Mouse (Mus musculus) heart, embryonic 13.5 days (tissue): ENCODE measurements at regions not wholly inside any gene's neighbourhood (a gene's known extent, or its start where the extent isn't known, plus 50 kb on each side); places are given as distances from the start of the nearest gene placed in this dataset.

Experiments used
- ATAC-seq: fragments of 200-750 bp; cut with Nextera tagmentation; 2 replicates; pipeline ENCODE4 v1.8.0; 2017; ENCODE audit warnings: moderate TSS enrichment; ENCODE audit not compliant: insufficient number of reproducible peaks, low FRiP score, low TSS enrichment; ENCODE audit errors: extremely low read depth
- H3K27ac ChIP-seq: fragments of 300-500 bp; sonication (generic); replicated peaks from 2 replicates; pipeline ENCODE4 v1.5.1; 2015; ENCODE audit warnings: moderate library complexity, mild to moderate bottlenecking, inconsistent platforms
- H3K27me3 ChIP-seq: fragments of 300-500 bp; sonication (generic); replicated peaks from 2 replicates; pipeline ENCODE4 v1.6.1; 2015; ENCODE audit warnings: mild to moderate bottlenecking, inconsistent platforms
- H3K36me3 ChIP-seq: fragments of 300-500 bp; sonication (generic); 2 replicates; pipeline ENCODE4 v1.6.1; 2015; ENCODE audit warnings: mild to moderate bottlenecking, inconsistent platforms
- H3K4me1 ChIP-seq: fragments of 300-500 bp; sonication (generic); 2 replicates; pipeline ENCODE4 v1.6.1; 2015; ENCODE audit warnings: inconsistent platforms
- H3K4me2 ChIP-seq: fragments of 300-500 bp; sonication (generic); 2 replicates; pipeline ENCODE4 v1.6.1; 2015; ENCODE audit warnings: inconsistent platforms, mild to moderate bottlenecking, moderate library complexity
- H3K4me3 ChIP-seq: fragments of 300-500 bp; sonication (generic); 2 replicates; pipeline ENCODE4 v1.5.1; 2015; ENCODE audit warnings: moderate library complexity, mild to moderate bottlenecking, inconsistent platforms
- H3K9ac ChIP-seq: fragments of 300-500 bp; sonication (generic); 2 replicates; pipeline ENCODE4 v1.6.1; 2015; ENCODE audit warnings: inconsistent platforms, mild to moderate bottlenecking, moderate library complexity
- H3K9me3 ChIP-seq: fragments of 300-500 bp; sonication (generic); 2 replicates; pipeline ENCODE4 v1.6.1; 2016; ENCODE audit warnings: inconsistent platforms
- WGBS: fragments of 180-500 bp; shearing (Covaris S2); methylation state at CpG from one replicate; pipeline ENCODE4 v1.1.7; 2015; ENCODE audit warnings: mixed read lengths; 5-methylcytosine and 5-hydroxymethylcytosine counted together

- H3K27ac ChIP-seq = no peak overlapping the region
- H3K27me3 ChIP-seq = no peaks in the 10 kb centered on the region
- H3K4me1 ChIP-seq = no peaks in the 10 kb centered on the region
- no peak for ATAC-seq
- no peak overlapping the region for H3K4me3 ChIP-seq
- no peaks in the 10 kb centered on the region for H3K36me3 ChIP-seq
- WGBS = 93% methylated on average over 1 of the region's 1 CpGs
- no peak overlapping the region for H3K9ac ChIP-seq
- H3K4me2 ChIP-seq = no peak overlapping the region
- H3K9me3 ChIP-seq = no peaks in the 10 kb centered on the region
Observed at GRCm38 (mm10) chr15:62432742-62433245, 1412.2 kb downstream of the Gsdmc2 start.

- no peak for ATAC-seq
- 82% methylated on average over 1 of the region's 1 CpGs for WGBS
- Histone ChIP-seq H3K4me1 (no peaks in the 10 kb centered on the region), H3K27ac (no peak overlapping the region), H3K27me3 (no peaks in the 10 kb centered on the region), H3K4me2 (no peak overlapping the region), H3K4me3 (no peak overlapping the region), H3K9ac (no peak overlapping the region), H3K36me3 (no peaks in the 10 kb centered on the region), H3K9me3 (no peaks in the 10 kb centered on the region)
Observed at GRCm38 (mm10) chr15:62431150-62431678, 1413.8 kb downstream of the Gsdmc2 start.

GRCm38 (mm10) chr15:62422995-62423394, 1422.0 kb downstream of the Gsdmc2 start:
- Histone ChIP-seq H3K9me3 (no peaks in the 10 kb centered on the region), H3K9ac (no peak overlapping the region), H3K27me3 (no peaks in the 10 kb centered on the region), H3K27ac (no peak overlapping the region), H3K36me3 (no peaks in the 10 kb centered on the region), H3K4me3 (no peak overlapping the region), H3K4me1 (no peaks in the 10 kb centered on the region), H3K4me2 (no peak overlapping the region)
- WGBS = 73% methylated on average over 5 of the region's 5 CpGs
- ATAC-seq = no peak

GRCm38 (mm10) chr15:62421073-62421851, 1423.7 kb downstream of the Gsdmc2 start:
- Histone ChIP-seq H3K9me3 (no peaks in the 10 kb centered on the region), H3K4me2 (no peak overlapping the region), H3K27ac (no peak overlapping the region), H3K9ac (no peak overlapping the region), H3K4me3 (no peak overlapping the region), H3K4me1 (no peaks in the 10 kb centered on the region), H3K27me3 (no peaks in the 10 kb centered on the region), H3K36me3 (no peaks in the 10 kb centered on the region)
- WGBS = 83% methylated on average over 7 of the region's 7 CpGs
- no peak for ATAC-seq

- ATAC-seq = no peak
Observed at GRCm38 (mm10) chr15:62416691-62417090, 1428.3 kb downstream of the Gsdmc2 start.

GRCm38 (mm10) chr15:62413694-62414093, 1431.3 kb downstream of the Gsdmc2 start:
- ATAC-seq = no peak
- H3K9ac ChIP-seq = no peak overlapping the region
- H3K36me3 ChIP-seq = no peaks in the 10 kb centered on the region
- no peak overlapping the region for H3K4me2 ChIP-seq
- WGBS = 89% methylated on average over 2 of the region's 2 CpGs
- H3K27ac ChIP-seq = no peak overlapping the region
- H3K27me3 ChIP-seq = no peaks in the 10 kb centered on the region
- H3K9me3 ChIP-seq = 0 out of 2 replicates have a peak, but pooled peaks cover 3% of the 10 kb centered on the region
- H3K4me1 ChIP-seq = no peaks in the 10 kb centered on the region
- H3K4me3 ChIP-seq = no peak overlapping the region

More at GRCm38 (mm10) chr15:62416691-62417090, 1428.3 kb downstream of the Gsdmc2 start:
- Histone ChIP-seq H3K27ac (no peak overlapping the region), H3K4me2 (no peak overlapping the region), H3K4me1 (no peaks in the 10 kb centered on the region), H3K4me3 (no peak overlapping the region), H3K36me3 (no peaks in the 10 kb centered on the region), H3K9ac (no peak overlapping the region), H3K27me3 (no peaks in the 10 kb centered on the region), H3K9me3 (no peaks in the 10 kb centered on the region)

GRCm38 (mm10) chr15:62402142-62402541, 1442.8 kb downstream of the Gsdmc2 start:
- no peak for ATAC-seq
- no peaks in the 10 kb centered on the region for H3K9me3 ChIP-seq

GRCm38 (mm10) chr15:62400984-62401609, 1443.9 kb downstream of the Gsdmc2 start:
- H3K27ac ChIP-seq = no peak overlapping the region
- no peaks in the 10 kb centered on the region for H3K4me1 ChIP-seq
- H3K9me3 ChIP-seq = no peaks in the 10 kb centered on the region
- H3K4me2 ChIP-seq = no peak overlapping the region
- no peaks in the 10 kb centered on the region for H3K27me3 ChIP-seq
- 60% methylated on average over 4 of the region's 4 CpGs for WGBS
- H3K9ac ChIP-seq = no peak overlapping the region
- H3K4me3 ChIP-seq = no peak overlapping the region
- no peak; the same call in 1 of the 2 replicates for ATAC-seq
- no peaks in the 10 kb centered on the region for H3K36me3 ChIP-seq

More at GRCm38 (mm10) chr15:62402142-62402541, 1442.8 kb downstream of the Gsdmc2 start:
- no peaks in the 10 kb centered on the region for H3K4me1 ChIP-seq
- no peak overlapping the region for H3K9ac ChIP-seq
- WGBS = 72% methylated on average over 5 of the region's 5 CpGs
- no peaks in the 10 kb centered on the region for H3K27me3 ChIP-seq
- no peak overlapping the region for H3K4me3 ChIP-seq
- H3K27ac ChIP-seq = no peak overlapping the region
- no peak overlapping the region for H3K4me2 ChIP-seq
- no peaks in the 10 kb centered on the region for H3K36me3 ChIP-seq

- Histone ChIP-seq H3K27me3 (no peaks in the 10 kb centered on the region), H3K4me1 (no peaks in the 10 kb centered on the region), H3K4me3 (no peak overlapping the region), H3K27ac (no peak overlapping the region), H3K9ac (no peak overlapping the region), H3K36me3 (no peaks in the 10 kb centered on the region), H3K4me2 (no peak overlapping the region), H3K9me3 (no peaks in the 10 kb centered on the region)
- WGBS = 57% methylated on average over 1 of the region's 1 CpGs
- no peak for ATAC-seq
Observed at GRCm38 (mm10) chr15:62399381-62399780, 1445.6 kb downstream of the Gsdmc2 start.

GRCm38 (mm10) chr15:62397009-62397408, 1448.0 kb downstream of the Gsdmc2 start:
- WGBS = 58% methylated on average over 7 of the region's 7 CpGs
- Histone ChIP-seq H3K4me2 (no peak overlapping the region), H3K27me3 (no peaks in the 10 kb centered on the region), H3K36me3 (no peaks in the 10 kb centered on the region), H3K4me1 (no peaks in the 10 kb centered on the region), H3K27ac (no peak overlapping the region), H3K4me3 (no peak overlapping the region), H3K9me3 (peaks cover 8% of the 10 kb centered on the region; the same call in 1 of the 2 replicates), H3K9ac (no peak overlapping the region)
- no peak for ATAC-seq

- ATAC-seq = no peak
- Histone ChIP-seq H3K9ac (no peak overlapping the region), H3K4me3 (no peak overlapping the region), H3K27ac (no peak overlapping the region), H3K4me1 (no peaks in the 10 kb centered on the region), H3K27me3 (no peaks in the 10 kb centered on the region), H3K4me2 (no peak overlapping the region), H3K36me3 (no peaks in the 10 kb centered on the region), H3K9me3 (peaks cover 8% of the 10 kb centered on the region; the same call in 1 of the 2 replicates)
- 91% methylated on average over 2 of the region's 2 CpGs for WGBS
Observed at GRCm38 (mm10) chr15:62395377-62395776, 1449.6 kb downstream of the Gsdmc2 start.
